Mouse (Mus musculus): ENCODE results near the gene Crybb1. TPM values are rescaled to one million over a fixed set of nuclear protein-coding genes. Genes with fewer than 3 reads are reported as not detected.

The Crybb1 gene
- polyA plus RNA-seq, 1 experiment from 2014 or later: 1.9 TPM

- Histone ChIP-seq H3K27ac (replicated peaks) (no peak overlapping the region), H3K4me3 (no peak overlapping the region), H3K9me3 (no peaks in the 10 kb centered on the region), H3K9ac (replicated peaks) (no peak overlapping the region), H3K4me1 (peaks cover 19% of the 10 kb centered on the region), H3K36me3 (no peaks in the 10 kb centered on the region; the same call in 1 of the 2 replicates), H3K4me2 (replicated peaks) (no peak overlapping the region), H3K27me3 (no peaks in the 10 kb centered on the region)
- 86% methylated on average over 5 of the region's 5 CpGs for WGBS
- ATAC-seq (ENCODE audit: low FRiP score, low read depth): no peak
Observed at GRCm38 (mm10) chr5:112291866-112292265, 36.3 kb downstream of the Crybb1 start.

- Histone ChIP-seq H3K9me3 (no peaks in the 10 kb centered on the region), H3K27me3 (no peaks in the 10 kb centered on the region), H3K4me1 (peaks cover 19% of the 10 kb centered on the region), H3K4me2 (replicated peaks) (no peak overlapping the region), H3K27ac (replicated peaks) (no peak overlapping the region), H3K36me3 (no peaks in the 10 kb centered on the region; the same call in 1 of the 2 replicates), H3K9ac (replicated peaks) (no peak overlapping the region), H3K4me3 (no peak overlapping the region)
- no peak for ATAC-seq (ENCODE audit: low FRiP score, low read depth)
- 87% methylated on average over 17 of the region's 17 CpGs for WGBS
Observed at GRCm38 (mm10) chr5:112292343-112292980, 36.8 kb downstream of the Crybb1 start.

GRCm38 (mm10) chr5:112293800-112294199, 38.2 kb downstream of the Crybb1 start:
- ATAC-seq (ENCODE audit: low FRiP score, low read depth): no peak
- H3K4me1 ChIP-seq: peaks cover 19% of the 10 kb centered on the region
- H3K27me3 ChIP-seq: no peaks in the 10 kb centered on the region
- H3K9me3 ChIP-seq: no peaks in the 10 kb centered on the region
- no peak overlapping the region for H3K4me2 ChIP-seq (replicated peaks)
- 80% methylated on average over 2 of the region's 2 CpGs for WGBS
- no peak overlapping the region for H3K9ac ChIP-seq (replicated peaks)
- no peaks in the 10 kb centered on the region; the same call in 1 of the 2 replicates for H3K36me3 ChIP-seq
- H3K27ac ChIP-seq (replicated peaks): no peak overlapping the region
- H3K4me3 ChIP-seq: no peak overlapping the region

DNA sequence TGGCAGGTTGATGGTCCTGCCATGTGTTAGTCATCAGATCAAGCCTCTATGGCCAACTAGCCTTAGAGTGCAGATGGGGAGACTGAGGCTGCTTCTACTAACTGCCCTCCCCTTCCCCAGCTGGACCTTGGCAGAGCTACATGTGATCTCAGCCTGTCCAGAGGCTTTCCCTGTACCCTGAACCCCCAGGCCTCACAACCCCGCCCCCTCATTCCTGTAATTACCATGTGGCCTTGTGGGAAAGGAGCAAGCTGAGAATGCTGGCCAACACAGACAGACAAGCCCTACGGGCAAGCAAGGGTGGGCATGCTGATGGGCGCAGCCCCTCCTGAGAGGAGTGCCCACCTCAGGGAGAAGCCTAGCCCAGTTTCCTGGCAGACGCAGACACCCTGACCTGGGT, 39.1 kb downstream of the Crybb1 start:
- Histone ChIP-seq H3K4me3 (no peak overlapping the region), H3K27me3 (no peaks in the 10 kb centered on the region), H3K36me3 (no peaks in the 10 kb centered on the region; the same call in 1 of the 2 replicates), H3K4me1 (peaks cover 19% of the 10 kb centered on the region), H3K4me2 (replicated peaks) (no peak overlapping the region), H3K27ac (replicated peaks) (no peak overlapping the region), H3K9ac (replicated peaks) (no peak overlapping the region), H3K9me3 (no peaks in the 10 kb centered on the region)
- WGBS: 67% methylated on average over 4 of the region's 4 CpGs
- ATAC-seq (ENCODE audit: low FRiP score, low read depth): no peak

GRCm38 (mm10) chr5:112295162-112295561, 39.5 kb downstream of the Crybb1 start:
- Histone ChIP-seq H3K9me3 (no peaks in the 10 kb centered on the region), H3K9ac (replicated peaks) (no peak overlapping the region), H3K27me3 (no peaks in the 10 kb centered on the region), H3K27ac (replicated peaks) (no peak overlapping the region), H3K4me2 (replicated peaks) (no peak overlapping the region), H3K4me1 (peaks cover 19% of the 10 kb centered on the region), H3K36me3 (no peaks in the 10 kb centered on the region; the same call in 1 of the 2 replicates), H3K4me3 (no peak overlapping the region)
- WGBS: 27% methylated on average over 8 of the region's 8 CpGs
- no peak for ATAC-seq (ENCODE audit: low FRiP score, low read depth)

- Histone ChIP-seq H3K27ac (replicated peaks) (no peak overlapping the region), H3K9ac (replicated peaks) (no peak overlapping the region)
- ATAC-seq (ENCODE audit: low FRiP score, low read depth): no peak
Observed at GRCm38 (mm10) chr5:112295564-112295963, 39.9 kb downstream of the Crybb1 start.

DNA sequence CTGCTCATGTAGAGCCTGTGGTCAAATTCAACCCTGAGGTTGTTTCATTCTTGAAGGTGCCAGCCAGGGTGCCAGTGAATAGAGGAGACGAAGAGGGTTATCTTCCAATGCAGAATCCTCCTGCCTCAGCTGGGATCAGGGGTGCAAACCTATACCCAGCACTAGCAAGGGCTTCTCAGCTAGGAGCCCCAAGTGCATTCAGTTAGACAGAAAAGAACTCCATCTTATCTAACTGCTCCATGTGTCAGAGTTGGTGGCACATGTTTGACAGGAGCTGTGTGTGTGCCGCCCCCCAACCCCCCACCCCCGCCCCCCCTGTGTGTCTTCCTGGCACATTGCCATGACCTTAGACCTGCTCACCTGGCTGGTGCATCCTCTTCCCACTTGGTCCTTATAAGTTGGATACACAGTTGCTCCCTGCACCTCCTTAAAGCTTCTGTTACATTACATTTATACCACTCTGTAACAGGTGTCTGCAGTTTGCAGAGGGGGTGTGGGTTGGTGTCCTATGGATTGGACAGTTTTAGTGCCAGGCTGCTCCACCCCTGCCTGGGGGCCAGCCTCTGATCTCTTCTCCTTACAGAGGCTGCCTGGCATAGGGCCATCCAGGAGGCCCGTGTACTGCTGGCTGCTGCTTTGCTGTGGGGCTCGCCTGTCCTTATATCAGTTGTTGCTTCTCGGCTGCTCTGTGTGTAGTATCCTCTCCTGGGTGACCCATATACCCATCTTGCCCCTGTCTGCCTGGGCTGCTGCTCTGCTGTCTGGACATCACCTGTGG, 41.0 kb downstream of the Crybb1 start:
- Histone ChIP-seq H3K9ac (replicated peaks) (no peak overlapping the region), H3K36me3 (no peaks in the 10 kb centered on the region; the same call in 1 of the 2 replicates), H3K27ac (replicated peaks) (no peak overlapping the region), H3K27me3 (no peaks in the 10 kb centered on the region), H3K4me2 (replicated peaks) (no peak overlapping the region), H3K4me1 (peaks cover 19% of the 10 kb centered on the region), H3K9me3 (no peaks in the 10 kb centered on the region), H3K4me3 (no peak overlapping the region)
- 87% methylated on average over 6 of the region's 6 CpGs for WGBS
- no peak for ATAC-seq (ENCODE audit: low FRiP score, low read depth)

More at GRCm38 (mm10) chr5:112295564-112295963, 39.9 kb downstream of the Crybb1 start:
- no peaks in the 10 kb centered on the region; the same call in 1 of the 2 replicates for H3K36me3 ChIP-seq
- no peak overlapping the region for H3K4me2 ChIP-seq (replicated peaks)
- H3K4me1 ChIP-seq: peaks cover 19% of the 10 kb centered on the region
- no peaks in the 10 kb centered on the region for H3K9me3 ChIP-seq
- H3K4me3 ChIP-seq: no peak overlapping the region
- H3K27me3 ChIP-seq: no peaks in the 10 kb centered on the region
- 50% methylated on average over 8 of the region's 8 CpGs for WGBS

GRCm38 (mm10) chr5:112297257-112297656, 41.6 kb downstream of the Crybb1 start:
- Histone ChIP-seq H3K9ac (replicated peaks) (no peak overlapping the region), H3K36me3 (no peaks in the 10 kb centered on the region), H3K27me3 (no peaks in the 10 kb centered on the region), H3K27ac (replicated peaks) (no peak overlapping the region), H3K4me2 (replicated peaks) (no peak overlapping the region), H3K4me3 (no peak overlapping the region), H3K4me1 (peaks cover 19% of the 10 kb centered on the region), H3K9me3 (no peaks in the 10 kb centered on the region)
- no peak for ATAC-seq (ENCODE audit: low FRiP score, low read depth)
- WGBS: 81% methylated on average over 2 of the region's 2 CpGs

GRCm38 (mm10) chr5:112298226-112298988, 42.8 kb downstream of the Crybb1 start:
- ATAC-seq (ENCODE audit: low FRiP score, low read depth): no peak

DNA sequence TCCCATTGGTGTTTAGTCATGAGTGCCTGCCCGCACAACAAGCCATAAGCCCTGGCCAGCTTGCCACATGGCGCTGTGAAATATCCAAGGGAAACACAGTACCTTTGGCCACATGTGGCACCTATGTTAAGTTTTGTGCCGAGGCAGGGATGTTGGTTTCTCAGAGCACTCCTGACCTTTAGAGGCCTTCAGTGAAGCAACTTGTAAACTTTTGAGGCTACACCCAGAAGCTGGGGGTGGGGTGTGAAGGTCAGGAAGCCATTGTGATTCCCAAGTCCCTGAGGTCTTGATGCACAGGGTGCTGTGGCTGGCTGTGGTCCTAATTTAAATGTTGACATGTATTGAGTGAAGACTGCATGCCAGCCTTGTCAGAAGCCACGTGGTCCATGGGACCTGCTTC, 43.8 kb downstream of the Crybb1 start:
- WGBS: 88% methylated on average over 4 of the region's 4 CpGs
- no peak for ATAC-seq (ENCODE audit: low FRiP score, low read depth)
- 0 out of 2 replicates have a peak overlapping the region, but pooled peaks have one; percentile 10 for H3K27ac ChIP-seq (replicated peaks)
- no peak overlapping the region for H3K4me3 ChIP-seq
- H3K4me1 ChIP-seq: peaks cover 14% of the 10 kb centered on the region
- H3K4me2 ChIP-seq (replicated peaks): no peak overlapping the region
- no peaks in the 10 kb centered on the region for H3K36me3 ChIP-seq
- H3K9me3 ChIP-seq: no peaks in the 10 kb centered on the region
- no peaks in the 10 kb centered on the region for H3K27me3 ChIP-seq
- no peak overlapping the region for H3K9ac ChIP-seq (replicated peaks)

More at GRCm38 (mm10) chr5:112298226-112298988, 42.8 kb downstream of the Crybb1 start:
- Histone ChIP-seq H3K36me3 (no peaks in the 10 kb centered on the region), H3K27ac (replicated peaks) (no peak overlapping the region), H3K4me3 (no peak overlapping the region), H3K4me1 (peaks cover 19% of the 10 kb centered on the region), H3K27me3 (no peaks in the 10 kb centered on the region), H3K9me3 (no peaks in the 10 kb centered on the region), H3K4me2 (replicated peaks) (no peak overlapping the region), H3K9ac (replicated peaks) (no peak overlapping the region)
- WGBS: 91% methylated on average over 12 of the region's 12 CpGs

- WGBS: 69% methylated on average over 2 of the region's 2 CpGs
- Histone ChIP-seq H3K27ac (replicated peaks) (no peak overlapping the region), H3K4me2 (replicated peaks) (no peak overlapping the region), H3K4me1 (peaks cover 7% of the 10 kb centered on the region), H3K36me3 (no peaks in the 10 kb centered on the region), H3K9ac (replicated peaks) (no peak overlapping the region), H3K27me3 (no peaks in the 10 kb centered on the region), H3K9me3 (no peaks in the 10 kb centered on the region), H3K4me3 (no peak overlapping the region)
- no peak for ATAC-seq (ENCODE audit: low FRiP score, low read depth)
Observed at GRCm38 (mm10) chr5:112300112-112300511, 44.5 kb downstream of the Crybb1 start.

Measured in midbrain, embryonic 12.5 days (tissue).